Mouse (Mus musculus) forebrain, embryonic 15.5 days (tissue): Measurements from ENCODE around the gene Sox9. TPM values are rescaled to one million over a fixed set of nuclear protein-coding genes. Genes with fewer than 3 reads are reported as not detected.

Experiments
- ATAC-seq: fragments of 200-750 bp; cut with Nextera tagmentation; replicated peaks from 2 replicates; pipeline ENCODE4 v1.8.0; 2017; ENCODE audit warnings: mild to moderate bottlenecking, moderate TSS enrichment, moderate library complexity
- H3K27ac ChIP-seq: fragments of 300-500 bp; sonication (generic); replicated peaks from 2 replicates; pipeline ENCODE4 v1.5.1; 2015; ENCODE audit warnings: mild to moderate bottlenecking, inconsistent platforms
- H3K27me3 ChIP-seq: fragments of 300-500 bp; sonication (generic); 2 replicates; pipeline ENCODE4 v1.6.1; 2015; ENCODE audit warnings: inconsistent platforms
- H3K36me3 ChIP-seq: fragments of 300-500 bp; sonication (generic); 2 replicates; pipeline ENCODE4 v1.6.1; 2015; ENCODE audit warnings: mild to moderate bottlenecking, inconsistent platforms
- H3K4me1 ChIP-seq: fragments of 300-500 bp; sonication (generic); 2 replicates; pipeline ENCODE4 v1.6.1; 2015; ENCODE audit warnings: inconsistent platforms
- H3K4me2 ChIP-seq: fragments of 300-500 bp; sonication (generic); replicated peaks from 2 replicates; pipeline ENCODE4 v1.6.1; 2015; ENCODE audit warnings: mild to moderate bottlenecking, inconsistent platforms
- H3K4me3 ChIP-seq: fragments of 300-500 bp; sonication (generic); 2 replicates; pipeline ENCODE4 v1.5.1; 2015; ENCODE audit warnings: mild to moderate bottlenecking, inconsistent platforms
- H3K9ac ChIP-seq: fragments of 300-500 bp; sonication (generic); replicated peaks from 2 replicates; pipeline ENCODE4 v1.6.1; 2015; ENCODE audit warnings: mild to moderate bottlenecking, inconsistent platforms
- H3K9me3 ChIP-seq: fragments of 300-500 bp; sonication (generic); 2 replicates; pipeline ENCODE4 v1.6.1; 2016; ENCODE audit warnings: inconsistent platforms
- WGBS: fragments of 180-500 bp; shearing (Covaris S2); methylation state at CpG from one replicate; pipeline ENCODE4 v1.1.7; 2015; ENCODE audit warnings: mixed read lengths; 5-methylcytosine and 5-hydroxymethylcytosine counted together
- polyA plus RNA-seq: library from polyadenylated mRNA; unstranded; fragments of >200 nt; fragmentation: Nextera tagmentation; extraction: Ambion mirVana; gene quantifications from 2 replicates; pipeline ENCODE4 v1.2.1, GENCODE M21; 2015

The Sox9 gene
- polyA plus RNA-seq, 1 experiment from 2014 or later: 66.6 TPM

DNA sequence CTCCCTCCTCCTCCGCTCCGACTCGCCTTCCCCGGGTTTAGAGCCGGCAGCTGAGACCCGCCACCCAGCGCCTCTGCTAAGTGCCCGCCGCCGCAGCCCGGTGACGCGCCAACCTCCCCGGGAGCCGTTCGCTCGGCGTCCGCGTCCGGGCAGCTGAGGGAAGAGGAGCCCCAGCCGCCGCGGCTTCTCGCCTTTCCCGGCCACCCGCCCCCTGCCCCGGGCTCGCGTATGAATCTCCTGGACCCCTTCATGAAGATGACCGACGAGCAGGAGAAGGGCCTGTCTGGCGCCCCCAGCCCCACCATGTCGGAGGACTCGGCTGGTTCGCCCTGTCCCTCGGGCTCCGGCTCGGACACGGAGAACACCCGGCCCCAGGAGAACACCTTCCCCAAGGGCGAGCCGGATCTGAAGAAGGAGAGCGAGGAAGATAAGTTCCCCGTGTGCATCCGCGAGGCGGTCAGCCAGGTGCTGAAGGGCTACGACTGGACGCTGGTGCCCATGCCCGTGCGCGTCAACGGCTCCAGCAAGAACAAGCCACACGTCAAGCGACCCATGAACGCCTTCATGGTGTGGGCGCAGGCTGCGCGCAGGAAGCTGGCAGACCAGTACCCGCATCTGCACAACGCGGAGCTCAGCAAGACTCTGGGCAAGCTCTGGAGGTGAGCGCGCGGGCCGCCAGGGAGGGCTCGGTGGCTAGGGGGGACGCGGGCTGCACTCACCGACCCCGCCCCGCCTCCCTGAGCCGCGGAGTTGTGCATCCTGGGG, 515 bp downstream of the Sox9 start:
- Histone ChIP-seq H3K9me3 (no peaks in the 10 kb centered on the region), H3K27ac (peak overlapping the region; percentile 89), H3K4me1 (peaks cover 61% of the 10 kb centered on the region), H3K9ac (peak overlapping the region; percentile 78), H3K27me3 (no peaks in the 10 kb centered on the region), H3K4me3 (peak overlapping the region; percentile 79), H3K4me2 (peak overlapping the region; percentile 99), H3K36me3 (no peaks in the 10 kb centered on the region)
- under 1% methylated on average over 75 of the region's 75 CpGs for WGBS
- ATAC-seq: peak; percentile 53

- peak overlapping the region; percentile 78 for H3K9ac ChIP-seq
- peak overlapping the region; percentile 99 for H3K4me2 ChIP-seq
- ATAC-seq: no peak
- no peaks in the 10 kb centered on the region for H3K36me3 ChIP-seq
- WGBS: under 1% methylated on average over 42 of the region's 42 CpGs
- peaks cover 70% of the 10 kb centered on the region for H3K4me1 ChIP-seq
- H3K9me3 ChIP-seq: no peaks in the 10 kb centered on the region
- H3K4me3 ChIP-seq: peak overlapping the region; percentile 79
- H3K27me3 ChIP-seq: no peaks in the 10 kb centered on the region
- H3K27ac ChIP-seq: peak overlapping the region; percentile 89
These were observed 1.6 kb downstream of the Sox9 start for GRCm38 (mm10) chr11:112783401-112784346.

DNA sequence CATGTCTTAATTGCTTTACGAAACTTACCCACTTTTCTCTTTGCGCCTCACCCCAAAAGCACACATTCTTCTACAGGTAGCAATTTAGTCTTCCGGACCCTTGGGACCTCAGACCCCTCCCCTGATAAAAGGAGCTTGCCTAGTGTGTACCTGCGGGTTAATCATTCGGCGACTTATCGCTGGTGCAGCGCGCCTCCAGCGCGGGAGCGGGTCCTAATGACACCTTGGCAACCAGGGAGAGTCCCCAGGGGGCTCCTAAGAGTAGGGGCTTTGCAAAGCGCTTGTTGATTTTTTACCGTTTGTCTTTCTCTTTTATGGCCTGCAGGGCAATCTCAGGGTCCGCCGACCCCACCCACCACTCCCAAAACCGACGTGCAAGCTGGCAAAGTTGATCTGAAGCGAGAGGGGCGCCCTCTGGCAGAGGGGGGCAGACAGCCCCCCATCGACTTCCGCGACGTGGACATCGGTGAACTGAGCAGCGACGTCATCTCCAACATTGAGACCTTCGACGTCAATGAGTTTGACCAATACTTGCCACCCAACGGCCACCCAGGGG, 2.4 kb downstream of the Sox9 start:
- Histone ChIP-seq H3K27ac (peak overlapping the region; percentile 89), H3K4me2 (peak overlapping the region; percentile 99), H3K9ac (peak overlapping the region; percentile 78), H3K9me3 (no peaks in the 10 kb centered on the region), H3K36me3 (no peaks in the 10 kb centered on the region), H3K27me3 (no peaks in the 10 kb centered on the region), H3K4me1 (peaks cover 68% of the 10 kb centered on the region), H3K4me3 (peak overlapping the region; percentile 79)
- ATAC-seq: no peak
- 2% methylated on average over 30 of the region's 30 CpGs for WGBS

GRCm38 (mm10) chr11:112784903-112785381, 2.9 kb downstream of the Sox9 start:
- peaks cover 65% of the 10 kb centered on the region for H3K4me1 ChIP-seq
- peak overlapping the region; percentile 78 for H3K9ac ChIP-seq
- H3K9me3 ChIP-seq: no peaks in the 10 kb centered on the region
- H3K27ac ChIP-seq: peak overlapping the region; percentile 89
- peak; percentile 25 for ATAC-seq
- WGBS: under 1% methylated on average over 34 of the region's 34 CpGs
- peak overlapping the region; percentile 99 for H3K4me2 ChIP-seq
- H3K4me3 ChIP-seq: peak overlapping the region; percentile 79
- H3K36me3 ChIP-seq: no peaks in the 10 kb centered on the region
- H3K27me3 ChIP-seq: no peaks in the 10 kb centered on the region

DNA sequence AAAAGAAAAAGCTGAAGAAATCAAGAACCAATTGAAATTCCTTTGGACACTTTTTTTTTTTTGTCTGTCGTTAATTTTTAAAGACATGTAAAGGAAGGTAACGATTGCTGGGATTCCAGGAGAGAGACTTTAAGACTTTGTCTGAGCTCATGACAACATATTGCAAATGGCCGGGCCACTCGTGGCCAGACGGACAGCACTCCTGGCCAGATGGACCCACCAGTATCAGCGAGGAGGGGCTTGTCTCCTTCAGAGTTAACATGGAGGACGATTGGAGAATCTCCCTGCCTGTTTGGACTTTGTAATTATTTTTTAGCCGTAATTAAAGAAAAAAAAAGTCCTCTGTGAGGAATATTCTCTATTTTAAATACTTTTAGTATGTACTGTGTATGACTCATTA, 3.6 kb downstream of the Sox9 start:
- Histone ChIP-seq H3K4me1 (peaks cover 59% of the 10 kb centered on the region), H3K9me3 (no peaks in the 10 kb centered on the region), H3K27me3 (no peaks in the 10 kb centered on the region), H3K4me2 (peak overlapping the region; percentile 99), H3K27ac (peak overlapping the region; percentile 89), H3K36me3 (no peaks in the 10 kb centered on the region), H3K4me3 (peak overlapping the region; percentile 79), H3K9ac (peak overlapping the region; percentile 78)
- 6% methylated on average over 8 of the region's 8 CpGs for WGBS
- no peak for ATAC-seq

DNA sequence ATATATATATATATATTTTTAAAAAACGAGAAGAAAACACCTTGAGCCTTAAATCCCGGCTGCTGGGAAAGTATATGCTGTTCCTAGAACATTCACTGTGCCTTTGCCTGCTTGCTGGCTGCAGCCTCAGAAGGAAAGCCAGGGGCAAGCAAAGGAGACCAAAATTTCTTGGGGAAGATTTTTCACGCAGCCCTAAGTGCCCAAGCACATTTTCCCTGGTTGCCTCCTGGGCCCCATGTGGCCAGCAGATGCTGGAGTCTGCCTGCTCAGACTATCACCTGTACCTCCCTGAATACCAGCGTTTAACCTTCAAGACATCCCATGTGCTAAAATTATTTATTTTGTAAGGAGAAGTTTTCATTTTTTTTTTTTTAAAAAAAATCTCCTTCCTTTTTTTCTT, 4.4 kb downstream of the Sox9 start:
- peak overlapping the region; percentile 49; the same call in 1 of the 2 replicates for H3K9ac ChIP-seq
- 0 out of 2 replicates have a peak overlapping the region, but pooled peaks have one; percentile 27 for H3K27ac ChIP-seq
- H3K27me3 ChIP-seq: no peaks in the 10 kb centered on the region
- H3K36me3 ChIP-seq: no peaks in the 10 kb centered on the region
- H3K4me1 ChIP-seq: peaks cover 50% of the 10 kb centered on the region
- no peaks in the 10 kb centered on the region for H3K9me3 ChIP-seq
- no peak for ATAC-seq
- WGBS: 29% methylated on average over 4 of the region's 4 CpGs
- H3K4me2 ChIP-seq: peak overlapping the region; percentile 99
- H3K4me3 ChIP-seq: peak overlapping the region; percentile 32

GRCm38 (mm10) chr11:112788296-112788695, 6.3 kb downstream of the Sox9 start:
- H3K9me3 ChIP-seq: no peaks in the 10 kb centered on the region
- whole genome bisulfite sequencing: 9% methylated on average over 13 of the region's 13 CpGs
- no peak overlapping the region for H3K4me3 ChIP-seq
- peak overlapping the region; percentile 32 for H3K27ac ChIP-seq
- no peak for ATAC-seq
- no peak overlapping the region for H3K9ac ChIP-seq
- H3K4me2 ChIP-seq: peak overlapping the region; percentile 18
- H3K4me1 ChIP-seq: peaks cover 36% of the 10 kb centered on the region
- no peaks in the 10 kb centered on the region for H3K36me3 ChIP-seq
- H3K27me3 ChIP-seq: no peaks in the 10 kb centered on the region

GRCm38 (mm10) chr11:112796379-112796778, 14.4 kb downstream of the Sox9 start:
- H3K27ac ChIP-seq: no peak overlapping the region
- no peak overlapping the region for H3K4me2 ChIP-seq
- H3K4me1 ChIP-seq: peaks cover 16% of the 10 kb centered on the region
- H3K9ac ChIP-seq: no peak overlapping the region
- WGBS: 93% methylated on average over 5 of the region's 5 CpGs
- H3K9me3 ChIP-seq: no peaks in the 10 kb centered on the region
- H3K4me3 ChIP-seq: no peak overlapping the region
- no peaks in the 10 kb centered on the region for H3K27me3 ChIP-seq
- ATAC-seq: no peak
- H3K36me3 ChIP-seq: no peaks in the 10 kb centered on the region

- Histone ChIP-seq H3K27me3 (no peaks in the 10 kb centered on the region), H3K4me3 (no peak overlapping the region), H3K9me3 (no peaks in the 10 kb centered on the region), H3K4me2 (no peak overlapping the region), H3K36me3 (no peaks in the 10 kb centered on the region), H3K27ac (no peak overlapping the region), H3K4me1 (peaks cover 26% of the 10 kb centered on the region), H3K9ac (no peak overlapping the region)
- WGBS: 58% methylated on average over 13 of the region's 13 CpGs
- ATAC-seq: no peak
These were observed 16.9 kb downstream of the Sox9 start for GRCm38 (mm10) chr11:112798831-112799382.

DNA sequence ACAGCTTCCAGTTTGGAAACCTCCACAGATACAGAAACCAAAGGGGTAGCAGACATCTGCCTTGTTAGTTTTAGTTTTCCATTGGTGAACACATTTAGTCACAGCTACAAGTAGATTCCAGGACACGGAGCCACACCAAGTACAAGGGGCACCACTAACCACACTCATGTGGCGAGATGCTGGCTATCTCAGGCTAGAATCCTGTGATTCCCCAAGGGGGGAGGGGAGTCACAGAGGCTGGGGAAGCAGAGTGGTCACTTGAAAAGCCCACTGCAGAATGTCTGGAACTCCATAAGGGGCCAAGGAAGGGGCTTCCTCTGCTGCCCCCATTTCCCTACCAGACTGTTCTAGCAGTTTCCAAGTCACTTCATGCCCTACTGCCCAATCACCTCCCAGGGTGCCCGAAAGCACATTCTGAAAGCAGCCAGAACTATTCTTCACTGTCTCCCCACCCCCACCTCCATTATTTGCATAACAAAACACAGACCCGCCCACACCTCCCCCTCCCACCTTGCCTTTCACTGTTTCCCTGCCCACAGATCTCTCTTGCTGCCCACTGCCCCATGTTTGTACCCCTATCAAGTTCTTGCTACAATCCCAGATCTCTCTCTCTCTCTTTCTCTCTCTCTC, 19.3 kb downstream of the Sox9 start:
- Histone ChIP-seq H3K9ac (no peak overlapping the region), H3K4me2 (no peak overlapping the region), H3K4me3 (no peak overlapping the region), H3K9me3 (no peaks in the 10 kb centered on the region), H3K4me1 (peaks cover 26% of the 10 kb centered on the region), H3K27me3 (no peaks in the 10 kb centered on the region), H3K27ac (no peak overlapping the region), H3K36me3 (no peaks in the 10 kb centered on the region)
- 20% methylated on average over 4 of the region's 4 CpGs for WGBS
- peak; percentile 55; the same call in 1 of the 2 replicates for ATAC-seq

GRCm38 (mm10) chr11:112807838-112808506, 25.9 kb downstream of the Sox9 start:
- Histone ChIP-seq H3K4me3 (no peak overlapping the region), H3K4me2 (no peak overlapping the region), H3K36me3 (no peaks in the 10 kb centered on the region), H3K9me3 (no peaks in the 10 kb centered on the region), H3K9ac (no peak overlapping the region), H3K27me3 (no peaks in the 10 kb centered on the region), H3K27ac (no peak overlapping the region), H3K4me1 (peaks cover 37% of the 10 kb centered on the region)
- no peak for ATAC-seq
- 69% methylated on average over 8 of the region's 8 CpGs for WGBS
